Mouse (Mus musculus) stomach, embryonic 16.5 days (tissue): Measurements from ENCODE around the gene Tac4. TPM values are rescaled to one million over a fixed set of nuclear protein-coding genes. Genes with fewer than 3 reads are reported as not detected.
A peak's percentile ranks its signal among the peaks of the same experiment; 100 is the strongest.

ENCODE experiments used
- ATAC-seq: fragments of 200-750 bp; cut with Nextera tagmentation; 2 replicates; pipeline ENCODE4 v1.8.0; 2017; ENCODE audit warnings: moderate number of reproducible peaks, moderate TSS enrichment; ENCODE audit not compliant: insufficient read depth, low FRiP score
- H3K27ac ChIP-seq: fragments of 300-500 bp; sonication (generic); 2 replicates; pipeline ENCODE4 v1.5.1; 2014; ENCODE audit warnings: low read length
- H3K27me3 ChIP-seq: fragments of 300-500 bp; sonication (generic); 2 replicates; pipeline ENCODE4 v1.6.1; 2014; ENCODE audit warnings: low read length, control low read depth, mixed read lengths; ENCODE audit not compliant: control insufficient read depth, insufficient read depth
- H3K36me3 ChIP-seq: fragments of 300-500 bp; sonication (generic); 2 replicates; pipeline ENCODE4 v1.6.1; 2014; ENCODE audit warnings: low read length; ENCODE audit not compliant: control insufficient read depth, insufficient read depth
- H3K4me1 ChIP-seq: fragments of 300-500 bp; sonication (generic); 2 replicates; pipeline ENCODE4 v1.6.1; 2014; ENCODE audit warnings: low read length, control low read depth, mixed read lengths; ENCODE audit not compliant: control insufficient read depth, insufficient read depth
- H3K4me2 ChIP-seq: fragments of 300-500 bp; sonication (generic); 2 replicates; pipeline ENCODE4 v1.6.1; 2014; ENCODE audit warnings: low read depth, low read length, mixed read lengths
- H3K4me3 ChIP-seq: fragments of 300-500 bp; sonication (generic); replicated peaks from 2 replicates; pipeline ENCODE4 v1.5.1; 2014; ENCODE audit warnings: mild to moderate bottlenecking, low read length
- H3K9ac ChIP-seq: fragments of 300-500 bp; sonication (generic); 2 replicates; pipeline ENCODE4 v1.6.1; 2014; ENCODE audit warnings: low read length
- H3K9me3 ChIP-seq: fragments of 300-500 bp; sonication (generic); replicated peaks from 2 replicates; pipeline ENCODE4 v1.6.1; 2016; ENCODE audit warnings: low read length, control low read depth; ENCODE audit not compliant: control insufficient read depth
- WGBS: fragments of 180-500 bp; shearing (Covaris S2); extraction: QIAGEN DNeasy Blood & Tissue Kit; methylation state at CpG from one replicate; pipeline ENCODE4 v1.1.7; 2014; 5-methylcytosine and 5-hydroxymethylcytosine counted together
- polyA plus RNA-seq: library from polyadenylated mRNA; unstranded; fragments of >200 nt; fragmentation: Nextera tagmentation; extraction: Ambion mirVana; gene quantifications from 2 replicates; pipeline ENCODE4 v1.2.1, GENCODE M21; 2015

The Tac4 gene
- polyA plus RNA-seq, 1 experiment from 2014 or later, result 0.10 TPM

GRCm38 (mm10) chr11:95273661-95274060 lies 12.3 kb downstream of the Tac4 start:
- Histone ChIP-seq H3K36me3 (peaks cover 45% of the 10 kb centered on the region), H3K4me1 (no peaks in the 10 kb centered on the region), H3K27ac (peak overlapping the region; percentile 72), H3K9ac (no peak overlapping the region), H3K4me2 (no peak overlapping the region), H3K4me3 (no peak overlapping the region), H3K9me3 (no peaks in the 10 kb centered on the region), H3K27me3 (no peaks in the 10 kb centered on the region)
- 67% methylated on average over 5 of the region's 5 CpGs for WGBS
- ATAC-seq, result peak; percentile 77; the same call in 1 of the 2 replicates

GRCm38 (mm10) chr11:95274613-95275012 lies 13.3 kb downstream of the Tac4 start:
- Histone ChIP-seq H3K9ac (no peak overlapping the region), H3K36me3 (peaks cover 45% of the 10 kb centered on the region), H3K27me3 (no peaks in the 10 kb centered on the region), H3K4me3 (no peak overlapping the region), H3K4me1 (no peaks in the 10 kb centered on the region), H3K9me3 (no peaks in the 10 kb centered on the region), H3K4me2 (no peak overlapping the region), H3K27ac (no peak overlapping the region)
- WGBS, result 66% methylated on average over 3 of the region's 3 CpGs
- no peak for ATAC-seq

GRCm38 (mm10) chr11:95276056-95276455 lies 14.7 kb downstream of the Tac4 start:
- Histone ChIP-seq H3K9ac (no peak overlapping the region), H3K9me3 (no peaks in the 10 kb centered on the region), H3K27ac (no peak overlapping the region), H3K27me3 (no peaks in the 10 kb centered on the region), H3K4me1 (no peaks in the 10 kb centered on the region), H3K36me3 (peaks cover 56% of the 10 kb centered on the region), H3K4me2 (no peak overlapping the region), H3K4me3 (no peak overlapping the region)
- 83% methylated on average over 6 of the region's 6 CpGs for WGBS
- ATAC-seq, result no peak

- Histone ChIP-seq H3K36me3 (peaks cover 57% of the 10 kb centered on the region), H3K4me2 (no peak overlapping the region), H3K9ac (no peak overlapping the region), H3K9me3 (no peaks in the 10 kb centered on the region), H3K27me3 (no peaks in the 10 kb centered on the region), H3K4me3 (no peak overlapping the region), H3K4me1 (no peaks in the 10 kb centered on the region), H3K27ac (no peak overlapping the region)
- WGBS, result 89% methylated on average over 4 of the region's 4 CpGs
- ATAC-seq, result no peak
These were observed 17.8 kb downstream of the Tac4 start for GRCm38 (mm10) chr11:95279061-95279659.

GRCm38 (mm10) chr11:95282331-95282730 lies 21.0 kb downstream of the Tac4 start:
- no peak overlapping the region for H3K4me2 ChIP-seq
- H3K27me3 ChIP-seq, result no peaks in the 10 kb centered on the region
- H3K36me3 ChIP-seq, result peaks cover 46% of the 10 kb centered on the region
- H3K9me3 ChIP-seq, result no peaks in the 10 kb centered on the region
- WGBS, result 94% methylated on average over 5 of the region's 5 CpGs
- no peaks in the 10 kb centered on the region for H3K4me1 ChIP-seq
- no peak overlapping the region for H3K27ac ChIP-seq
- H3K4me3 ChIP-seq, result no peak overlapping the region
- no peak for ATAC-seq
- H3K9ac ChIP-seq, result no peak overlapping the region

- Histone ChIP-seq H3K4me1 (no peaks in the 10 kb centered on the region), H3K27me3 (no peaks in the 10 kb centered on the region), H3K9me3 (no peaks in the 10 kb centered on the region), H3K27ac (no peak overlapping the region), H3K4me2 (no peak overlapping the region), H3K36me3 (peaks cover 10% of the 10 kb centered on the region), H3K9ac (no peak overlapping the region), H3K4me3 (no peak overlapping the region)
- no peak for ATAC-seq
- WGBS, result 80% methylated on average over 4 of the region's 4 CpGs
These were observed 30.7 kb downstream of the Tac4 start for GRCm38 (mm10) chr11:95291998-95292397.

- Histone ChIP-seq H3K27me3 (no peaks in the 10 kb centered on the region), H3K9me3 (no peaks in the 10 kb centered on the region), H3K4me2 (no peak overlapping the region), H3K4me3 (no peak overlapping the region), H3K9ac (no peak overlapping the region), H3K4me1 (no peaks in the 10 kb centered on the region), H3K36me3 (peaks cover 15% of the 10 kb centered on the region), H3K27ac (peak overlapping the region; percentile 79)
- ATAC-seq, result no peak
- 74% methylated on average over 8 of the region's 8 CpGs for WGBS
These were observed 31.8 kb downstream of the Tac4 start for GRCm38 (mm10) chr11:95293017-95293624.

- ATAC-seq, result no peak
- no peak overlapping the region for H3K4me3 ChIP-seq
- WGBS, result 94% methylated on average over 13 of the region's 13 CpGs
- no peak overlapping the region for H3K4me2 ChIP-seq
- H3K9me3 ChIP-seq, result no peaks in the 10 kb centered on the region
- H3K27ac ChIP-seq, result no peak overlapping the region
- H3K27me3 ChIP-seq, result no peaks in the 10 kb centered on the region
- H3K4me1 ChIP-seq, result no peaks in the 10 kb centered on the region
- peaks cover 22% of the 10 kb centered on the region; the same call in 1 of the 2 replicates for H3K36me3 ChIP-seq
- no peak overlapping the region for H3K9ac ChIP-seq
These were observed 34.4 kb downstream of the Tac4 start for GRCm38 (mm10) chr11:95295736-95296135.

GRCm38 (mm10) chr11:95298146-95298545 lies 36.8 kb downstream of the Tac4 start:
- Histone ChIP-seq H3K9ac (no peak overlapping the region), H3K27ac (no peak overlapping the region), H3K4me2 (no peak overlapping the region), H3K27me3 (no peaks in the 10 kb centered on the region), H3K9me3 (no peaks in the 10 kb centered on the region), H3K36me3 (peaks cover 19% of the 10 kb centered on the region), H3K4me1 (no peaks in the 10 kb centered on the region), H3K4me3 (no peak overlapping the region)
- ATAC-seq, result no peak
- 22% methylated on average over 2 of the region's 2 CpGs for WGBS
